Mouse (Mus musculus): ENCODE results near the gene Map7.

GRCm38 (mm10) chr10:20176054-20176453, 27.8 kb downstream of the Map7 start:
- TF ChIP-seq POLR2A (IDR thresholded peaks at IDR 0.05; ENCODE audit: borderline replicate concordance, insufficient read depth, low read length) (no peak), CTCF (IDR thresholded peaks at IDR 0.05; ENCODE audit: borderline replicate concordance, insufficient read depth, low read depth, low read length) (no peak)
